Mouse (Mus musculus) left cerebral cortex, postnatal 10 days (tissue): ENCODE measurements at regions not wholly inside any gene's neighbourhood (a gene's known extent, or its start where the extent isn't known, plus 50 kb on each side); places are given as distances from the start of the nearest gene placed in this dataset.

Experiments used
- DNase-seq, 2 experiments: peaks; one replicate each; pipeline ENCODE4 v3.0.0; 2021 to 2022; ENCODE audit warnings: low spot score in 2 of 2, mixed read lengths in 1 of 2; ENCODE audit errors: extremely low spot score in 1 of 2
- intact Hi-C: fragments of 180-260 bp; cut with DNase I; formaldehyde crosslinking; loops from one replicate; pipeline ENCODE4 v1.15.1; 2025

- DNase-seq, result no peak
- intact Hi-C loops, result no loop called here
Measured at GRCm38 (mm10) chr7:78003086-78003485, 734.7 kb downstream of the Ntrk3 start.

GRCm38 (mm10) chr7:77993840-77994239 is 744.0 kb downstream of the Ntrk3 start:
- DNase-seq, result peak in 1 of 2 experiments; percentile 36
- intact Hi-C loops, result no loop called here

- intact Hi-C loops, result no loop called here
- DNase-seq, result no peak
Measured at GRCm38 (mm10) chr7:77990150-77990549, 747.7 kb downstream of the Ntrk3 start.

DNA sequence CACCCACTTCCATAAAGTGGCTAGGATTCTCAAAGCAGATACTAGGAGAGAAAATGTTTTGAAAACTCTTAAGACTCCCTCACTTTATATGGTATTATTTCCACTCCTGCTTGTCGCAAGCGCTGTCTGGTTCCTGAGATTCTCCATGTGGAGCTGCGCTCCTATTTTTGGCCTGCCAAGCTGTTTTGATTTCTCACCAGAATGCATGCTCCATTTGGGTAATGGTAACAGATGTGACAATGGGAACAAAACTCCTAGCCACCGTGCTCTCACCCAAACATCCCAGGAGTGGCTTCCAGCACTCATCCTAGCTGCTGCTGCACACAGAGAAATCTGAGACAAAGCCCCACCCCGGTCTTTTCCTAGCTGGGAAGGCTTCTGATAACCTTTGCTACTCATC is 749.6 kb downstream of the Ntrk3 start:
- DNase-seq, result peak; percentile 21 to 61
- intact Hi-C loops, result no loop called here

DNA sequence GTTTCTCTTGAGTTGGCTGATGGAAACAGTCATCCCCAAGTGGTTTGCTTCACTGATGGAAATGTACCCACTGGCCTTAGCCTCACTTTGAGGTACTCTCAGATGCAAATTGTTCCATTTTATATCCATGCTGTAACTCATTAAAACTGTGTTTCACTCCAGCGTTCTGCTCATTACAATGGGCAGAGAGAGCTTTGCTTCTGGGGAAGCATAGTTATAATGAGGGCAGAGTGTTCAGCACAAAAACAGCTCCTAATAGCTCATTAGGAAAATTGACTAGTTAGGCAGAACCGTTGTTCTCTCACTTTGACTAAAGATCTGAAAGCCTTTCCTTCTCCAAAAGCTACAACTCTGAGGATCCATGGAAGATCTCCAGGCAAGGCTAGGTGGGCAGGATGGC is 771.2 kb downstream of the Ntrk3 start:
- no peak for DNase-seq
- intact Hi-C loops, result no loop called here

DNA sequence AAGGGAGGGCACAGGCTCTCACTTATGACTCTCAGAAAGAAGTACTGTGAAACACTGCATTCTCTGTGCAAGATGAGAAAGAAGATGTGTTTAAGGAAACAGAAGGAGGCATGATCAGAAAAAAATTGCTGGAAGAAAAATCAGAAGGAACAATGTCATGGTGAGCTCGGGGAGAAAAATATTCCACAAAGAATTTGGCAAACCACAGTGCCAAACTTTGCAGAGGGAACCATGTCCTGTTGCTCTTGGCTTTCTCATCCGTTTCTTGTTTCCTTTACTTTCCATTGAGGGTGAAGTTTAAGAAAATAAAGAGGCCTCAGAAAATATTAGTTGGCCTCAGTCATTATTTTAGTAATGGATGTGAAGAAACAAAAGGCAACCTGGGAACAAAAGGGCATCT is 804.4 kb downstream of the Ntrk3 start:
- intact Hi-C loops, result no loop called here
- DNase-seq, result no peak

- intact Hi-C loops, result no loop called here
- no peak for DNase-seq
Measured at GRCm38 (mm10) chr7:77928479-77929467, 809.0 kb downstream of the Ntrk3 start.

GRCm38 (mm10) chr7:77899231-77899630 is 838.6 kb downstream of the Ntrk3 start:
- intact Hi-C loops, result no loop called here
- no peak for DNase-seq

GRCm38 (mm10) chr7:77888543-77888942 is 849.3 kb downstream of the Ntrk3 start:
- no peak for DNase-seq
- intact Hi-C loops, result no loop called here

DNA sequence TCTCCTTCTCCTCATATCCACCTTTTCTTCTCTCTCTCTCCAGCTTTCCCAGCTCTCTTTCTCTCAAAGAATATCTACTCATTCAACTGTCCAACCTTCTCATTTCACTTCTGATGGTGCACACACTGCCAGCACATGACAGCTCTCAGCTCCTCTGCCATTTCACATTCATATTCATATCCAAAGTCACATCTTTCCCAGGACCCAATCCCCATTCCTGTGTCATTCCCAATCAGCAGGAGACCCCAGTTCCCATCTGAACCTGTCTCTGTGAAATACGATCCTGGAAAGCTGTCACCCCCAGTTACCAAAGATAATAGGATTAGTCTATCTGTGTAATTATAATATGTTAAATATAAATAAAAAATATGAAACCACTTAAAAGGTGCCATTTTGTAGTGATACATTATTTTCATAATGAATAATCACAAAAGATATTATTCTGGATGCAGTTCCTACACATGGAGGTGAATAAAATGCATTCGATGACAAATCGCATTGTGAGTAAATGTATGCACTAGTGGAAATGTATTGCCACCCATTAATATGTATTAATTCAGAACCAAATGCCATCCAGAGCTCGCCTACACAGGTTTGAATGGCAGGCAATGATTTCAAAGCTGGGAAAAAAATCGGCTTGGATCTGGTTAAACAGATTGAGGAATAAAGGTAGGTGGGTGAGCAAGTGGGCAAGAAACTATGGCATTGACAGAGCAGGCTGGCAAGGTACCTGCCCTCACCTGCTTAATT is 855.0 kb downstream of the Ntrk3 start:
- no peak for DNase-seq
- intact Hi-C loops, result no loop called here

GRCm38 (mm10) chr7:77867518-77867917 is 870.3 kb downstream of the Ntrk3 start:
- no peak for DNase-seq
- intact Hi-C loops, result no loop called here

DNA sequence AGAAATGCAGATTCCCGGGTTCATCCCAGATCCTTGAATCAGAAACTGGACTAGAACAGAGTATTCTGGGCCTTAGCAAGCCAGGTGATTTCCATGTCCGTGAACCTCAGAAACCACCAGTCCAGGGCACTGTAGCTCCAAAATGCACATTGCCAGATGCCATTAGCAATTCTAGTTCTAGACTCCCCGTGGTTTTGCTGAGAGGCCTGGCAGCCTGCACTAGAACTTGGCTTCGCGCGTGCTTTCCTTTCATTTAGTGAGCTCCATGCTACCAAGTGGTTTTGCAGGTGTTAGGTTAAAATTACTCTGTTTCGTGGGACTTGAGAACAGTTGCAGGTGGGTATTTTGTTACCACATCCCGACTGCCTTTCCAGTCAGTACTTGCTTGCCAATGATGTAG is 876.0 kb downstream of the Ntrk3 start:
- intact Hi-C loops, result no loop called here
- DNase-seq, result no peak

DNA sequence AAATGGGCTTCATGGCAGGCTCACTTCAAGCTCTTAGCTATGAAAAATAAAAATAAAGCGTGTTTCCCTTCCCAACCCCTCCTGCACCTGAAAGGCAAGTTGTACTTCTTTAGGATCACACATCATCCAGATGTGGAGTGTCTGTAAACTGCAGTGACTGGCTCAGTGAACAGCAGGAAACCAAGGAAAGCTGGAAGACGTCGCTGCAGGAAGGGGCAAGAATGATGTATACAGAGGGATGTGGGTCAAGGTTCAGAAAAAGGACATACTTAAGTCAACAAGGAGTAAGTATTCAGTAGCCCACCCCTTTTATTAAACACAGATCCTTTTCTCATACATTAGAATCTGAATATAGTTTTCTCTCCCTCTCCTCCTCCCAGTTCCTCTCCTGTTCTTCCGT is 879.4 kb downstream of the Ntrk3 start:
- intact Hi-C loops, result no loop called here

DNA sequence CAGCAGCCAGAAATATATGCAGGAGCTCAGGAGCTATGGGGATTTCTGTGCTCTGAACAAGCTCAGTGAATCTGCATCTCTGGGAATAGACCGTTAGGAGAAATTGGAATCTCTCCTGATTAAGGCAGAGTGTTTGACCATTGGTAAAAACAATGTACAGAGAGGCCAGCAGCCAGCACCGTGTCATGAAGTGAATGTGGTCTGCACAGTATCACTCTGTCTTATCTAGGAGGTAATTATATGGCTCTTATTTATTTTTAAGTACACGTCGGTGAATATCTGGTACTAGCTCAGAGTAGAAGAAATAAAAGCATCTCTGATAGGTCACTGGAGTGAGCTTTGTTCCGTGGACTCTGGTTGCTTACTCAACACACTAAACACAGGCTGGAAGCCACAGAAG is 879.8 kb downstream of the Ntrk3 start:
- no peak for DNase-seq
- intact Hi-C loops, result no loop called here

More for the DNA sequence above, 879.4 kb downstream of the Ntrk3 start:
- no peak for DNase-seq

- no peak for DNase-seq
- intact Hi-C loops, result no loop called here
Measured at GRCm38 (mm10) chr7:77855653-77856239, 882.1 kb downstream of the Ntrk3 start.

- no peak for DNase-seq
- intact Hi-C loops, result no loop called here
Measured at GRCm38 (mm10) chr7:77855077-77855476, 882.7 kb downstream of the Ntrk3 start.

DNA sequence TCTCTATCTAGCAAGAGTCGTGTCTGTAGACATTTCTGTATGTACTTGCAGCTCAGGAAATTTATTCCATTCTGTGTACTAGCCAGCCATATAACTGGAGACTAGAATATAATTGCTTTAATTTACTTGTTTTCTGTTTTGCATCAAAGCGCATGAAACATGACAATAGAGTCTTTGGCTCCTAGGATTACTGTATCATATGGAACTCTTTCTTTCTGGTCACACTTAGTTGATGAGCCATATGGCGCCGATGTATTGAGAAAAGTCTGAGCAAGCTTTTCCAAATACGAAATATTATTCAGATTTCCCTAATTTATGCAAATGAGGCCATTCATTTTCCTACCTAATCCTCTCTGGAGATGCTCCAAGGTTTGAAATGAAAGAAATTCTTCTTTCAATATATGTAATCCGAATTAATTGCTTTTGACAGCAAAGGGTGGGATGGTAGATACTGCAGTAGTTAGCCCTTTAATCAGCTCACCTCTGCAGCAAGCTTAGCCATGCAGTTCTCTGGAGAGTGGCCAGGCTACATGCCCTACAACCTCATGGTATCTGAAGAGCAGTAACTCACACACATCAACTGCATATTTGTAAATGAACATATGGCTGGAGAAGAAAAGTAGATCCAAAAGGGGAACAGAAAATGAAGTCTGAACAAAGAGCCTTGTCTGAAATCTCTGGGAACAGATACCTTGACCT is 913.4 kb downstream of the Ntrk3 start:
- intact Hi-C loops, result no loop called here

DNA sequence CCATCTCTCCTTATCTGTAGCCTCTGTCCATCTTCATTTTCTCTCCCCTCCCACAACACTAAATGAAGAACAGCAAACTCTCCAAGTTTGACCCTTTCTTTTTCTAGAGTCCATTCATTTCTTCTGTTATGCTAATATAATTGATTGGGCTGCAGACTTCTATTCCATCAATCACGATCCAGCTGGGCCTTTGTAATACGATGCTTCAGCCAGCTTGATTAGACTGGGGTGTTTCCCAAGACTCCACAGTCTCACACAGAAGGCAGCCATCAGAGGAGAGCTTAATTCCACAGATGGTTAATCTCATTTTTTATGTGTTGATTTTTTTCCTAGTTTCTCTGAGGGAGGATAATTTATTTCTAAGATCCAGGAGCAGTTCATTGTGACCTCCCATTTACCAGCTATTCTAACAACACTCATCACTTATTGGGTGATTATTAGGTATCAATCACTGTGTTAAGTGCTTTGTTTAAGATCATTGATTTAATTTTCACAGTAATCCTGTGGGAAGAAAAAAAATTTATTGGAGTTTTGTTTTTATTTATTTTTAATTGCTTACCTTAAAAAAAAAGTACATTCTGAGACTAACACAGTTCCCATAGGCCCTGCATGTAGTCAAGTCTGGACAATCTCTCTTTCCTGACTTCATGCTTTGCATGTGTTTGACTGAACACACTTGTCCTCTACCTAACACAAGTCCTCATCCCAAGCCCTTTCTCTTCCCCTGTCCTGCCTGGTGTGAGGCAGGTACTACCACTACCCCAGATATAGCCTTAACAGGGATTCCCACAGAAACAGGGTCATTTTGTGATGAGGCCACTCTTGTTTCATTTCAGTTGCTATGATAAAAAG is 925.5 kb downstream of the Ntrk3 start:
- intact Hi-C loops, result no loop called here
- no peak for DNase-seq

More for the DNA sequence above, 913.4 kb downstream of the Ntrk3 start:
- DNase-seq, result no peak
